Mouse (Mus musculus) neutrophil, adult 59 days (primary cell): Measurements from ENCODE around the gene Kcnb1. TPM values are rescaled to one million over a fixed set of nuclear protein-coding genes. Genes with fewer than 3 reads are reported as not detected.

Source experiments
- total RNA-seq, 2 experiments: library from RNA; stranded (reverse); gene quantifications; 1 replicate in 1 of 2; 2 replicates in 1 of 2; pipeline ENCODE4 v1.2.4; 2023

Kcnb1 gene
- under 1 TPM; 0.18 to 0.24 TPM for total RNA-seq

GRCm38 (mm10) chr2:167190076-167190399, at the start of gene Kcnb1:
Gene Kcnb1, minus strand, starts transcription at chr2:167190155.

DNA sequence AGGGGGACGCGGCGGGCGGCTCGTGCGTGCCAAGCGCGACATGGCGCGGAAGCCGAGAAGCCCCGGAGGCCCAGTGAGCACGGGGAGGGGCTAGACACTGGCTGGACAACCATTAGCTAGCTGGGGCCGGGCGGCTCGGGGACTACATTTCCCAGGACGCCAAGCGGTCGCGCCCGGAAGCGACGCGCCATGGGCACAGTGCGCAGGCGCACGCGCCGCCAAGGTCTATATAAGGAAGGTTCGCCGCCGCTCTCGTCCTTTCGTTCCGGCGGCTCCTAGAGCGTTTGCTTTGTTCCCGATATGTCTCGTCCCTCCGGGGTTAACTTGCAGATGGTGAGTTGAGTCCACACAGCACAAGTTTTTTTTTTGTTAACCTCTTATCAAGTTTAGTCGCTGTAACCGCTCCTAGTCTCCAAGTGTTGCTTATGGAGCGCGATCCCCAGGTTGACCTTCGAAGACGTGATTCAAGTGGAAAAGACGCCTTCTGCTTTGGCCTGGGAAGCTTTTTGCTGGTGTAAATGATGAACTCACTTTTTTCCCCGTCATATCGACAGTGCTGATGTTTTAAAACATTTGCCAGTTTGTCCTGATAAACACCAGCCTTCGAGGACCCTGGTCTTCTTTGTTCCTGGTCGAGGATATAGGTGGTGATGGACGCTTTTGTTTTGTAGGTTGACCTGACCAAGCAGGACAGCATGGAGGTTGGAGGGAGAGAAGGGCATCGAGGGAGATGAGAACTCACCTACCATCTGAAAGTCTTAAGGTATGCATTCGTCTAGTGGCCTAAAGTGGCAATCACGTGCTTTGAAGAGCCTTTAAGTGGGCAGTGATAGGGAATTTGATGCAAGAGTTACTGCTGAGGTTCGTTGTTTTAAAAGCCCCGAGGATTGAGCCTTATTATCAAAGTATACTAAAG, 126.7 kb downstream of the Kcnb1 start, which contains the start of gene Znfx1:
Gene Znfx1 (minus strand): TSS at position 51 of the 916 bp plus-strand sequence.

Other genes with a start within 250 kb of the Kcnb1 start
- gene Stau1, start 193.9 kb downstream of the Kcnb1 start, total RNA-seq = 10 to 100 TPM; 43.8 to 53.1 TPM
- 10 to 100 TPM; 27.2 to 27.4 TPM for gene Ddx27, start 175.0 kb downstream of the Kcnb1 start, total RNA-seq
- 10 to 100 TPM; 68.1 to 73.0 TPM for gene Znfx1, start 127.1 kb downstream of the Kcnb1 start, total RNA-seq
- under 1 TPM in 1 of 2 experiments, not detected in 1; 0.22 TPM for gene Ptgis, start 50.4 kb upstream of the Kcnb1 start, total RNA-seq
- 10 to 100 TPM; 24.4 to 33.0 TPM for gene B4galt5, start 159.0 kb upstream of the Kcnb1 start, total RNA-seq
- gene Slc9a8, start 231.6 kb upstream of the Kcnb1 start, total RNA-seq = 10 to 100 TPM; 36.8 to 40.9 TPM